Mouse (Mus musculus): ENCODE results near the gene Agap1.

- no peak for TF ChIP-seq CTCF (IDR thresholded peaks at IDR 0.05; ENCODE audit: borderline replicate concordance, control insufficient read depth, extremely low read depth, insufficient read depth, low read length, poor library complexity)
- TF ChIP-seq POLR2A (IDR thresholded peaks at IDR 0.05; ENCODE audit: control insufficient read depth, extremely low read depth, insufficient read depth, low read length, poor library complexity): no peak
These were observed 11.1 kb upstream of the Agap1 start for GRCm38 (mm10) chr1:89443512-89443911.

Data from thymus, adult 2 months (tissue).